Mouse (Mus musculus) heart, postnatal 0 days (tissue): ENCODE measurements at regions not wholly inside any gene's neighbourhood (a gene's known extent, or its start where the extent isn't known, plus 50 kb on each side); places are given as distances from the start of the nearest gene placed in this dataset.

ENCODE experiments used
- ATAC-seq: fragments of 200-750 bp; cut with Nextera tagmentation; 2 replicates; pipeline ENCODE4 v1.8.0; 2017; ENCODE audit warnings: low read depth, moderate number of reproducible peaks, moderate library complexity; ENCODE audit not compliant: insufficient read depth
- DNase-seq: peaks from one replicate; pipeline ENCODE4 v3.0.0-alpha.2; 2016; ENCODE audit warnings: low spot score
- H3K27ac ChIP-seq: fragments of 300-500 bp; sonication (generic); 2 replicates; pipeline ENCODE4 v1.5.1; 2014; ENCODE audit warnings: low read depth, mild to moderate bottlenecking
- H3K27me3 ChIP-seq: fragments of 300-500 bp; sonication (generic); 2 replicates; pipeline ENCODE4 v1.6.1; 2014; ENCODE audit warnings: low read length, mixed read lengths; ENCODE audit not compliant: control insufficient read depth, insufficient read depth
- H3K36me3 ChIP-seq: fragments of 300-500 bp; sonication (generic); replicated peaks from 2 replicates; pipeline ENCODE4 v1.6.1; 2014; ENCODE audit warnings: low read length, mixed read lengths; ENCODE audit not compliant: control insufficient read depth, insufficient read depth
- H3K4me1 ChIP-seq: fragments of 300-500 bp; sonication (generic); 2 replicates; pipeline ENCODE4 v1.6.1; 2014; ENCODE audit warnings: antibody characterized with exemption; ENCODE audit not compliant: control insufficient read depth, insufficient read depth
- H3K4me2 ChIP-seq: fragments of 300-500 bp; sonication (generic); 2 replicates; pipeline ENCODE4 v1.6.1; 2014; ENCODE audit warnings: low read depth, mild to moderate bottlenecking, low read length, moderate library complexity
- H3K4me3 ChIP-seq: fragments of 300-500 bp; sonication (generic); 2 replicates; pipeline ENCODE4 v1.5.1; 2014; ENCODE audit warnings: low read depth, low read length
- H3K9ac ChIP-seq: fragments of 300-500 bp; sonication (generic); replicated peaks from 2 replicates; pipeline ENCODE4 v1.6.1; 2014; ENCODE audit warnings: low read depth, low read length, mixed read lengths
- H3K9me3 ChIP-seq: fragments of 300-500 bp; sonication (generic); replicated peaks from 2 replicates; pipeline ENCODE4 v1.6.1; 2016; ENCODE audit warnings: low read length; ENCODE audit not compliant: control insufficient read depth
- CTCF ChIP-seq: IDR thresholded peaks from 2 replicates; pipeline ENCODE4 v1.5.1; 2016; ENCODE audit warnings: antibody characterized with exemption, control low read depth, low read depth
- EP300 ChIP-seq: IDR thresholded peaks from 2 replicates; pipeline ENCODE4 v1.6.1; 2016; ENCODE audit warnings: antibody characterized with exemption, low read depth
- WGBS: fragments of 180-500 bp; shearing (Covaris S2); extraction: QIAGEN DNeasy Blood & Tissue Kit; methylation state at CpG from one replicate; pipeline ENCODE4 v1.1.7; 2014; 5-methylcytosine and 5-hydroxymethylcytosine counted together

GRCm38 (mm10) chr7:124610437-124610836 lies 627.8 kb downstream of the Hs3st4 start:
- no peak for DNase-seq

GRCm38 (mm10) chr7:124647131-124647530 lies 664.5 kb downstream of the Hs3st4 start:
- DNase-seq: no peak
- 71% methylated on average over 6 of the region's 6 CpGs for WGBS
- no peaks in the 10 kb centered on the region for H3K36me3 ChIP-seq

More at GRCm38 (mm10) chr7:124610437-124610836, 627.8 kb downstream of the Hs3st4 start:
- H3K9me3 ChIP-seq: no peaks in the 10 kb centered on the region
- H3K4me1 ChIP-seq: no peaks in the 10 kb centered on the region
- 78% methylated on average over 3 of the region's 3 CpGs for WGBS
- ATAC-seq: no peak
- no peak overlapping the region for H3K27ac ChIP-seq
- no peaks in the 10 kb centered on the region for H3K27me3 ChIP-seq
- no peak overlapping the region for H3K9ac ChIP-seq
- no peak overlapping the region for H3K4me3 ChIP-seq
- no peaks in the 10 kb centered on the region for H3K36me3 ChIP-seq
- H3K4me2 ChIP-seq: no peak overlapping the region
- TF ChIP-seq EP300 (no peak), CTCF (no peak)

GRCm38 (mm10) chr7:124667180-124667968 lies 684.7 kb downstream of the Hs3st4 start:
- H3K36me3 ChIP-seq: no peaks in the 10 kb centered on the region
- TF ChIP-seq CTCF (no peak), EP300 (no peak)
- H3K27ac ChIP-seq: no peak overlapping the region
- H3K4me1 ChIP-seq: peaks cover 3% of the 10 kb centered on the region; the same call in 1 of the 2 replicates
- no peak overlapping the region for H3K4me2 ChIP-seq
- H3K9me3 ChIP-seq: no peaks in the 10 kb centered on the region
- 45% methylated on average over 12 of the region's 12 CpGs for WGBS
- no peak overlapping the region for H3K9ac ChIP-seq
- no peak overlapping the region for H3K4me3 ChIP-seq
- DNase-seq: no peak
- no peaks in the 10 kb centered on the region for H3K27me3 ChIP-seq
- ATAC-seq: no peak

More at GRCm38 (mm10) chr7:124647131-124647530, 664.5 kb downstream of the Hs3st4 start:
- Histone ChIP-seq H3K4me1 (no peaks in the 10 kb centered on the region), H3K4me3 (no peak overlapping the region), H3K27me3 (no peaks in the 10 kb centered on the region), H3K9ac (no peak overlapping the region), H3K4me2 (no peak overlapping the region), H3K27ac (no peak overlapping the region), H3K9me3 (no peaks in the 10 kb centered on the region)
- no peak for ATAC-seq
- no peak for TF ChIP-seq EP300
- no peak for TF ChIP-seq CTCF

GRCm38 (mm10) chr7:124668058-124668457 lies 685.4 kb downstream of the Hs3st4 start:
- TF ChIP-seq EP300: no peak
- no peak for TF ChIP-seq CTCF
- WGBS: 29% methylated on average over 4 of the region's 4 CpGs
- Histone ChIP-seq H3K27ac (no peak overlapping the region), H3K4me3 (no peak overlapping the region), H3K9me3 (no peaks in the 10 kb centered on the region), H3K9ac (no peak overlapping the region), H3K27me3 (no peaks in the 10 kb centered on the region), H3K4me2 (no peak overlapping the region), H3K36me3 (no peaks in the 10 kb centered on the region), H3K4me1 (peaks cover 3% of the 10 kb centered on the region; the same call in 1 of the 2 replicates)
- no peak for ATAC-seq
- no peak for DNase-seq

- Histone ChIP-seq H3K27ac (no peak overlapping the region), H3K4me3 (no peak overlapping the region)
- 41% methylated on average over 4 of the region's 4 CpGs for WGBS
Measured at GRCm38 (mm10) chr7:124670477-124670876, 687.8 kb downstream of the Hs3st4 start.

More at GRCm38 (mm10) chr7:124670477-124670876, 687.8 kb downstream of the Hs3st4 start:
- Histone ChIP-seq H3K27me3 (no peaks in the 10 kb centered on the region), H3K36me3 (no peaks in the 10 kb centered on the region), H3K4me1 (peaks cover 3% of the 10 kb centered on the region; the same call in 1 of the 2 replicates), H3K9me3 (no peaks in the 10 kb centered on the region), H3K9ac (no peak overlapping the region), H3K4me2 (no peak overlapping the region)
- TF ChIP-seq CTCF: no peak
- no peak for TF ChIP-seq EP300
- DNase-seq: no peak
- ATAC-seq: no peak
